Mouse (Mus musculus): ENCODE results near the gene Tmigd3. TPM values are rescaled to one million over a fixed set of nuclear protein-coding genes. Genes with fewer than 3 reads are reported as not detected.

Gene Tmigd3
- total RNA-seq (2023) = 0.52 to 0.57 TPM in 2 of 4 replicates, not detected in the others

GRCm38 (mm10) chr3:105870558-105870957 lies at the start of gene Tmigd3, which contains the start of gene Adora3:
Gene Tmigd3 (plus strand): TSS chr3:105870903.
Gene Adora3 (plus strand): TSS chr3:105870858.

DNA sequence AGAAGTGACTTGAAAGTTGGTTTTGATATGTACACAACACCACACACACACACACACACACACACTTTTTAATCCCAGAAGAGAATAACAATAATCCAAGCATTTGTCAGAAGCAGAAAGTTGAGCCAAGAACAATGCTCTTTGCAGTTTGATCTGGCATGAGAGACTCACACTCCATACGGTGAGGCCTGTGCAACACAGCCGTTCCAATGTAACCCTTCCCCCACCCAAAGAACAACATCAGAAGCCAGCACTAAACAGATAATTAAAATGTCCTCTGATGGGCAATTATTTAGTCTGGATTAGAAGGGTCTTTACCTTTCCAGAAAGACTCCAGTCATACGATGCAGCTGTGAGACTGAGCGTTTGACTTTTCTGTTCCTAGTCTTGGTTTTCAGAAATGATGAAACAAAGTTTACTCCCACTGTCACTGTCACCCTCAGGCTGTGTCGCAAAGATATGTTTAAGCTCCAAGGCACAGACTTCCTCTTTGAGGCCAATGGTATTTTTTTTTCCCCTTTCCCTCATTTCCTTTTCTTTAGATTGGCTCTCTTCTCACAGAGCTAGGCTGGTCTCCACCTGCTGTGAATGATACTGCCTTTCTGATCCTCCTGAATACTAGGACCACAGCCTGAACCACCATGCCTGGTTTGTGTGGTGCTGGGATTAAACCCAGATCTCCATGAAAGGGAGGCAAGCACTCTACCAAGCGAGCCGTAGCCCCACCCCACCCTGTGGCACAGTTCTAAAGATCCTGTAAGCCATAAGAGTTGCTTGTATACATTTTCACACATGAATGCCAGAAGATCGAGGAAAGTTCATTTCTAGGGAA lies 61.8 kb downstream of the Tmigd3 start, which contains the start of gene I830077J02Rik:
I830077J02Rik (minus strand) TSS at position 425 of the 832 bp plus-strand sequence.

GRCm38 (mm10) chr3:105958974-105959580 lies 88.4 kb downstream of the Tmigd3 start, which contains the start of gene Wdr77:
Gene Wdr77 (plus strand): TSS chr3:105959369.

DNA sequence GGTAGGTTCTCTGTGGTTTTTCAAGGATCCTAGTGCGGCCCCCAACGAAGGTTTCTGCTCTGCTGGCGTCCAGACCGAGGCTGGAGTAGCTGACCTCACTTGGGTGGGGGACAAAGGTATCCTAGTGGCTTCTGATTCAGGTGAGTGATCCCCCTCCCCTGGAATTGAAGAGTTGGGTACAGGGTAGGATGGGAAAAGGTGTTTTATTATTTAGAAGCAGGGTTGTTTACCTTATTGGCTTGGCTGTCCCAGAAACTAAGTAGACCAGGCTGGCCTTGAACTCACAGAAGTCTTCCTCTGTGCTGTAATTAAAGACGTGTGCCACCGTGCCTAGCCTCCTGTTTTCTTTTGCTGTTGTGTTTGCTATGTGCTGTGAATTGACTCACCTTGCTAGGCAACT lies 89.3 kb downstream of the Tmigd3 start, which contains the start of gene Atp5f1:
Atp5f1 (minus strand) TSS at position 101 of the 400 bp plus-strand sequence.

DNA sequence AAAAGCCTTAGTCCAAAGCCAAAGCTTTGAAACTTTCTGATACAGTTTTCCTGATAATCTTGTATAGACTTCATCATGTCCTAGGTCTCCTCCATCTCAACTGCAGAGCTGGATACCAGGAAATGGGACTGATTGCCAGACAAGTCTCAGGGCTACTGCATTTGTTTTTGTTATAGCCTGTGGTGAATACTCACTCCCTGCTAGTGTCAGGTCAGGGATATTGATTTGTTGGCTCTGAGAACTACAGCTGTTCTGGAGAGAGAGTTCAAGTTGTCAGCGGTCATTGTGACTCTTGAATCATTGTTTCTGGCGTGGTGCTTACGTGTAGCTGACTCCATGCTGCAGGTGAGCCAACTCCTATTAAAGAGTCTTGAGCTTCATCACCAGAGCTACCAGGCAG lies 102.7 kb downstream of the Tmigd3 start, which contains the start of gene Ovgp1:
Ovgp1 (plus strand) TSS at position 301 of the 400 bp plus-strand sequence.

Other genes with a start within 250 kb of the Tmigd3 start
- gene Ddx20, start 183.3 kb upstream of the Tmigd3 start, total RNA-seq (2023) = 32.4 to 34.6 TPM (median 33.8 TPM) in 4 replicates
- gene Inka2, start 166.3 kb upstream of the Tmigd3 start, total RNA-seq (2023) = 0.17 TPM in 1 of 4 replicates, not detected in the others
- gene Rap1a, start 69.6 kb upstream of the Tmigd3 start, total RNA-seq (2023) = 116 to 147 TPM (median 132 TPM) in 4 replicates
- gene Adora3, start within 50 bp of the Tmigd3 start, total RNA-seq (2023) = not detected in 4 replicates
- gene I830077J02Rik, start 61.8 kb downstream of the Tmigd3 start, total RNA-seq (2023) = 22.2 to 23.8 TPM (median 22.8 TPM) in 4 replicates
- 41.0 to 46.1 TPM (median 43.0 TPM) in 4 replicates for gene Wdr77, start 88.5 kb downstream of the Tmigd3 start, total RNA-seq (2023)
- gene Atp5f1, start 89.2 kb downstream of the Tmigd3 start, total RNA-seq (2023) = 135 to 153 TPM (median 143 TPM) in 4 replicates
- gene Ovgp1, start 102.8 kb downstream of the Tmigd3 start, total RNA-seq (2023) = 2.4 to 4.5 TPM (median 3.5 TPM) in 4 replicates
- gene Pifo, start 143.7 kb downstream of the Tmigd3 start, total RNA-seq (2023) = 1.1 to 2.5 TPM (median 1.6 TPM) in 4 replicates
- gene Chil5, start 161.9 kb downstream of the Tmigd3 start, total RNA-seq (2023) = not detected in 4 replicates
- not detected in 4 replicates for gene Chia1, start 242.3 kb downstream of the Tmigd3 start, total RNA-seq (2023)

All from B cell, adult 62 days (primary cell).